Mouse (Mus musculus): Measurements from ENCODE around the gene Vps37b. TPM values are rescaled to one million over a fixed set of nuclear protein-coding genes. Genes with fewer than 3 reads are reported as not detected.

The Vps37b gene
- polyA plus RNA-seq, 2 experiments: 8.8 to 11.5 TPM

DNA sequence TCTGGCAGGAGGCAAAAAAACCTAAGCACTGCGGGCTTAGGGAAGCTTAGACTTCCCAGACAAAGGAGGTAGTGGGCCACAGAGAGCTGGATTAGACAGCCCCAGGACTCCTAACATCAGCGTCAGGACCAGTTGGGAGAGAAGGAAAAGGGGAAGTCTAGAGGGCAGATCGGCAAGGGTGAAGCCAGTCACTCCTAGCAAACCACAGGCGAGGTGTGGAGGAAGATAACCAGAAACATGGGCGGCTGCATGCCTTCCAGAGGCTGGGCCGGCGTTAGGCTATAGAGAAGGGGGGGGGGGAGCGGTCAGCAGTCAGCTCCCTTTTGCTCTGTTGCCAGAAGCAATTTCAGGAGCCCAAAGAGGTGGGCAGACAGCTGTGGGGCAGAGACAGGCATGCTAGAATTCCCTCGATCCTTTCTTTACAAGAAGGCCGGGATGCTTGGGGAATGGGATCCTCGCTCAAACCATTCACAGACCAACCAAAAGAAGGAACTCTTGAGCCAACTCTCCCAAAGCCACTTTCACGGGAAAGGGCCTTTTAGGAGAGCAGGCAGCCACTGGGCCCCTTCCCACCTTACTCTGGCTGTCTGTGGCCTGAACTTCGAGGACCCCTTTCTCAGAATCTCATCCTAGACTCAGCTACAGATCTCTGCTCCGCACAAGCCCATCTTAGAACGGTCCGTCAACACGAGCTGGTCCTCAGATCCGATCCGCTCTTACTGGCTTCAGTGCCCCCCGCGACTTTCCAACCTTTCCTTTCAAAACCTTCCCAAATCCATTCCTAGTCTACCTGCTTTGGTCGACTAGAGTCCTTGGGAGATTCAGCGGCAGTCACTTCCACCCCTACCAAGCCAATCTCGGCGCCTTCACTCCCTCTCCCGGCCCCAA, 758 bp downstream of the Vps37b start:
- TF ChIP-seq CTCF (IDR thresholded peaks at IDR 0.05; ENCODE audit: low read depth) (no peak), EP300 (IDR thresholded peaks at IDR 0.05; ENCODE audit: low read depth) (0 out of 2 replicates have a peak, but pooled peaks have one; percentile 24)
- Histone ChIP-seq H3K4me3 (ENCODE audit: insufficient read depth in 1 of 2, low read depth in 2 of 2, low read length in 2 of 2) (peak overlapping the region; percentile 67 to 98), H3K36me3 (replicated peaks; ENCODE audit: control insufficient read depth, insufficient read depth, low read depth) (no peaks in the 10 kb centered on the region; the same call in none of the 2 replicates), H3K4me2 (ENCODE audit: low read depth) (peak overlapping the region; percentile 99), H3K9ac (replicated peaks) (peak overlapping the region; percentile 98), H3K27ac (peak overlapping the region; percentile 83), H3K27me3 (ENCODE audit: control insufficient read depth, insufficient read depth, low read length) (no peaks in the 10 kb centered on the region), H3K4me1 (replicated peaks; ENCODE audit: control insufficient read depth in 2 of 2, insufficient read depth in 2 of 2, low read length in 1 of 2) (peaks cover 26 to 49% of the 10 kb centered on the region in 2 experiments), H3K9me3 (ENCODE audit: control insufficient read depth, low read length) (no peaks in the 10 kb centered on the region)
- peak in 2 of 3 experiments; percentile 55 to 61 for DNase-seq (ENCODE audit: low read depth in 3 of 3, low spot score in 3 of 3)
- ATAC-seq (ENCODE audit: insufficient read depth): peak; percentile 79
- WGBS (ENCODE audit: insufficient replicate concordance): 1% methylated on average over 26 of the region's 26 CpGs

- Histone ChIP-seq H3K9ac (replicated peaks) (peak overlapping the region; percentile 98), H3K27me3 (ENCODE audit: control insufficient read depth, insufficient read depth, low read length) (no peaks in the 10 kb centered on the region), H3K4me3 (ENCODE audit: insufficient read depth in 1 of 2, low read depth in 2 of 2, low read length in 2 of 2) (peak overlapping the region; percentile 67 to 98), H3K9me3 (ENCODE audit: control insufficient read depth, low read length) (no peaks in the 10 kb centered on the region), H3K4me2 (ENCODE audit: low read depth) (peak overlapping the region; percentile 99), H3K4me1 (replicated peaks; ENCODE audit: control insufficient read depth in 2 of 2, insufficient read depth in 2 of 2, low read length in 1 of 2) (peaks cover 27 to 53% of the 10 kb centered on the region in 2 experiments), H3K27ac (peak overlapping the region; percentile 83), H3K36me3 (replicated peaks; ENCODE audit: control insufficient read depth, insufficient read depth, low read depth) (no peaks in the 10 kb centered on the region; the same call in none of the 2 replicates)
- 32% methylated on average over 12 of the region's 12 CpGs for WGBS (ENCODE audit: insufficient replicate concordance)
- ATAC-seq (ENCODE audit: insufficient read depth) (no peak), DNase-seq (ENCODE audit: low read depth in 3 of 3, low spot score in 3 of 3) (no peak)
- no peak for TF ChIP-seq CTCF (IDR thresholded peaks at IDR 0.05; ENCODE audit: low read depth)
- TF ChIP-seq EP300 (IDR thresholded peaks at IDR 0.05; ENCODE audit: low read depth): no peak
These were observed 1.5 kb downstream of the Vps37b start for GRCm38 (mm10) chr5:124030386-124031067.

DNA sequence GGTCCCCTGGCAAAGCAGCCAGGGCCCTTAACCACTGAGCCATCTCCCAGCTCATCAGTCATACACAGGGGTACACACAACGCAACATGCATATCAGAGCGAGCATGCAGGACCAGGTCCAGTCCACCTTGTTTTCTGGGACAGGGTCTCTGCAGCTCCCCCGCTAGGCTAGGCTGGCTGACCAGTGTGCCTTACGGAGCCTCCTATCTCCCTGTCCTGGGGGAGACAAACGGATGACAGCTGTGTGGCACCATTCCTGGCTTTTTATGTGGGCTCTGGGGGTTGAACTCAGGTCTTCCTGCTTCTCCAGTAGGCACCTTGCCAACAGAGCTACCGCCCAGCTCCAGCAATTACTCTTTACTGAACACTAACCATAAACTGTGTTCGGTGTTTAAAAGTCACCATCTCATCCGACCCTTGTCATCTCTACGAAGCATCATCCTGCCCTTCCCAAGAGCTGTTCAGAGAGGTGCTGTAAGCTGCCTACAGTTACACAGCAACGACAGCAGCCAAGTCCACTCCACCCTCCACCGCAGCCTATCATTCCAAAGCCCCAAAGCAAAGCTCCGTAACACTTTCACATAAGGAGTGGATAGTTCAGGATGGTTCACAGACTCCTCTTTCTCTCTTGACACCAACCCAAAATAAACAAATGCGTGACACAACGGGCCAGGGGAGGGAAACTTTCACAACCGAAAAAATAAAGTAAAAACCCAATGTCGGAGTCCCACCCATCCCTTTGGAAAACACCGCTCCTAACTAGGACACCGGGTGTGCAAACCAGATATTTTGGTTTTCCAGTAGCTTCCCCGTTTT, 2.6 kb downstream of the Vps37b start:
- WGBS (ENCODE audit: insufficient replicate concordance): 80% methylated on average over 19 of the region's 19 CpGs
- Histone ChIP-seq H3K4me3 (ENCODE audit: insufficient read depth in 1 of 2, low read depth in 2 of 2, low read length in 2 of 2) (peak overlapping the region in 1 of 2 experiments; percentile 8; a peak in 1 of 4 replicates), H3K36me3 (replicated peaks; ENCODE audit: control insufficient read depth, insufficient read depth, low read depth) (no peaks in the 10 kb centered on the region; the same call in none of the 2 replicates), H3K9me3 (ENCODE audit: control insufficient read depth, low read length) (no peaks in the 10 kb centered on the region), H3K9ac (replicated peaks) (no peak overlapping the region; the same call in 1 of the 2 replicates), H3K4me1 (replicated peaks; ENCODE audit: control insufficient read depth in 2 of 2, insufficient read depth in 2 of 2, low read length in 1 of 2) (peaks cover 29 to 56% of the 10 kb centered on the region in 2 experiments), H3K27me3 (ENCODE audit: control insufficient read depth, insufficient read depth, low read length) (no peaks in the 10 kb centered on the region), H3K4me2 (ENCODE audit: low read depth) (peak overlapping the region; percentile 99), H3K27ac (no peak overlapping the region)
- DNase-seq (ENCODE audit: low read depth in 3 of 3, low spot score in 3 of 3): no peak
- no peak for TF ChIP-seq EP300 (IDR thresholded peaks at IDR 0.05; ENCODE audit: low read depth)
- no peak for ATAC-seq (ENCODE audit: insufficient read depth)

DNA sequence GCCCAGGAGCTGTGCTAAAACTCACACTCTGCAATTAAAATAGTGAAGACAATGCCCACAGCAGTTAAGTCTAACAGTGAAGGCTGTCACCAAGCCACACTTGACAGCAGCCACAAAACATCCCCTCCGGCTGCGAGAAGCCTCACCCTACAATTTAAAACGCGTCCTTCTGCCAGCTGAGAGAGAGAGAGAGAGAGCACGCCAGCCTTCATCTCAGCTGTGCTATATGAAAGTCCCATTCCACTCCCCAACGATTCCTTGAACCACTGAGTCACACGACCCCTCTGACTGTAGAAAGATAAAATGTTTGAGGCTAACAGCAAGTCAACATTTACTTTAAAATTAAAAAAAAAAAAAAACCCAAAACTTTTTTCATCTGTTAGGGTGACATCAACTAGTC, 3.4 kb downstream of the Vps37b start:
- DNase-seq (ENCODE audit: low read depth in 3 of 3, low spot score in 3 of 3): no peak
- no peaks in the 10 kb centered on the region for H3K27me3 ChIP-seq (ENCODE audit: control insufficient read depth, insufficient read depth, low read length)
- no peak overlapping the region for H3K4me3 ChIP-seq (ENCODE audit: insufficient read depth in 1 of 2, low read depth in 2 of 2, low read length in 2 of 2)
- no peak overlapping the region; the same call in 1 of the 2 replicates for H3K9ac ChIP-seq (replicated peaks)
- no peaks in the 10 kb centered on the region; the same call in none of the 2 replicates for H3K36me3 ChIP-seq (replicated peaks; ENCODE audit: control insufficient read depth, insufficient read depth, low read depth)
- no peaks in the 10 kb centered on the region for H3K9me3 ChIP-seq (ENCODE audit: control insufficient read depth, low read length)
- WGBS (ENCODE audit: insufficient replicate concordance): 27% methylated on average over 7 of the region's 7 CpGs
- peaks cover 29 to 59% of the 10 kb centered on the region in 2 experiments for H3K4me1 ChIP-seq (replicated peaks; ENCODE audit: control insufficient read depth in 2 of 2, insufficient read depth in 2 of 2, low read length in 1 of 2)
- ATAC-seq (ENCODE audit: insufficient read depth): no peak
- no peak for TF ChIP-seq CTCF (IDR thresholded peaks at IDR 0.05; ENCODE audit: low read depth)
- no peak for TF ChIP-seq EP300 (IDR thresholded peaks at IDR 0.05; ENCODE audit: low read depth)
- H3K27ac ChIP-seq: no peak overlapping the region
- H3K4me2 ChIP-seq (ENCODE audit: low read depth): peak overlapping the region; percentile 99
